Mouse (Mus musculus): ENCODE results near the gene Ddx3x. TPM values are rescaled to one million over a fixed set of nuclear protein-coding genes. Genes with fewer than 3 reads are reported as not detected.

Gene Ddx3x
- total and polyA plus RNA-seq, 2 experiments from 2014 or later: 109 to 120 TPM

DNA sequence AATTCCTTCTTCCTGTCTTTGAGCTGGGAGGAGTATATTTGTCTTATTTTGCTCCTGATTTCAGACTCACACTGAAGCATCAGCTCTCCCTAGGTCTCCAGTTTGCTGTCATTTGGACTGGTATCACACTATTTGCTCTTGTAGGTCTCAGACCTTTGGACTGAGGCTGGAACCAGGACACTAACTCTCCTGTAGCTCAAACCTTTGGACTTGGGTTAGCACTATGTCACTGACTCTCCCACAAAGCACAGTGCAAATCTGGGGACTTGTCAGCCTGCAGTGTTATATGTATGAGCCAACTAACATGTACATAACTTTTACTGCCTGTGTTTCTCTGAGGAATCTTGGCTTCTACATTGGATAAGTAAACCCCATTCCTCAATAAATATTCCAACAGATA lies 36.2 kb upstream of the Ddx3x start:
- ATAC-seq (ENCODE audit: low FRiP score) (no peak), DNase-seq (ENCODE audit: low spot score) (no peak)
- H3K9ac ChIP-seq (replicated peaks; ENCODE audit: low read length, poor library complexity, severe bottlenecking): no peak overlapping the region
- no peaks in the 10 kb centered on the region for H3K4me1 ChIP-seq (ENCODE audit: insufficient read depth, low read length)
- H3K4me2 ChIP-seq (ENCODE audit: low read depth, low read length, poor library complexity, severe bottlenecking): no peak overlapping the region
- H3K27me3 ChIP-seq (ENCODE audit: insufficient read depth, low read length): no peaks in the 10 kb centered on the region
- no peaks in the 10 kb centered on the region for H3K9me3 ChIP-seq (ENCODE audit: low read length)
- TF ChIP-seq CTCF (IDR thresholded peaks at IDR 0.05): no peak
- H3K27ac ChIP-seq (ENCODE audit: low read depth, low read length): peak overlapping the region; percentile 47; the same call in 1 of the 2 replicates
- no peak overlapping the region for H3K4me3 ChIP-seq (ENCODE audit: low read depth, low read length)
- no peaks in the 10 kb centered on the region for H3K36me3 ChIP-seq (ENCODE audit: insufficient read depth, low read length)

DNA sequence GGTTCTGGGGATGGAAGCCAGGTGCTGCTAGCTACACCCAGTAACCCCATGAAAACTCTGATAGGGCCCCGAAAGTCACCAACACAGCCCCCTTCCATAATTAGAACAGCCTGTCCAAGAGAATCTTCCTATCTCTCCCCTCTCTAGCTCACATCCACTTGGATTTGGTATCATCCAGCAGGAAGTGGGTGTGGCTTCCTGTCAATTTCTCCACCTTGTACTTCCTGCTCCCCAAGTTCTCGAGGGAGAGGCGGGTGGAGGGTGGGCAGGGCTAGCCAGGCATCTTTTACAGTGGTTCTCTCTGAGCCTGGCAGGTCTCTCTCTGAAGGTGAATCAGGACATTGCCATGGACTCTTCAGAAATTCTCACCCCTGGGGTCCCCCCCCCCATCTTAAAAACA lies 35.7 kb upstream of the Ddx3x start:
- H3K4me2 ChIP-seq (ENCODE audit: low read depth, low read length, poor library complexity, severe bottlenecking): no peak overlapping the region
- H3K4me3 ChIP-seq (ENCODE audit: low read depth, low read length): no peak overlapping the region
- no peak overlapping the region for H3K9ac ChIP-seq (replicated peaks; ENCODE audit: low read length, poor library complexity, severe bottlenecking)
- no peaks in the 10 kb centered on the region for H3K9me3 ChIP-seq (ENCODE audit: low read length)
- H3K36me3 ChIP-seq (ENCODE audit: insufficient read depth, low read length): no peaks in the 10 kb centered on the region
- no peaks in the 10 kb centered on the region for H3K4me1 ChIP-seq (ENCODE audit: insufficient read depth, low read length)
- ATAC-seq (ENCODE audit: low FRiP score): no peak
- H3K27me3 ChIP-seq (ENCODE audit: insufficient read depth, low read length): no peaks in the 10 kb centered on the region
- no peak for TF ChIP-seq CTCF (IDR thresholded peaks at IDR 0.05)
- no peak overlapping the region for H3K27ac ChIP-seq (ENCODE audit: low read depth, low read length)
- DNase-seq (ENCODE audit: low spot score): peak; percentile 1
- WGBS: 69% methylated on average over 3 of the region's 3 CpGs

DNA sequence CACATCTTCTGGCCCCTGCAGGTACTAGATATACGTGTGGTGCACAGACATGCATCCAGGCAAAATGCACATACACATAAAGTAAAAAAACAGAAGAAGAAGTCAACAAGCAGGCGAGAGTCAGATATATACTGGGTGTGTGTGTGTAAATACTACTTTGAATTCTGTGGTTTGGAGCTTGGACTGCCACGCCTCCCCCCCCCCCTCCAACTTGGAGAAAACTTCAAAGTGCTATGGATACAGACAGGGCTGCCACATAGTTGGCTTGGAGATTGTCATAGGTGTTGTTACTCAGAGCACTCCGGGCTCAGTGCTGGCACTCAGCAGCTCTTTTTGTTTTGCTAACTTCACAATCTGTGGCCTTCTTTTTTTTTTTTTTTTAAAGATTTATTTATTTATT lies 29.1 kb upstream of the Ddx3x start:
- no peak for TF ChIP-seq CTCF (IDR thresholded peaks at IDR 0.05)
- ATAC-seq (ENCODE audit: low FRiP score) (no peak), DNase-seq (ENCODE audit: low spot score) (no peak)
- H3K36me3 ChIP-seq (ENCODE audit: insufficient read depth, low read length): no peaks in the 10 kb centered on the region
- H3K9ac ChIP-seq (replicated peaks; ENCODE audit: low read length, poor library complexity, severe bottlenecking): no peak overlapping the region
- H3K9me3 ChIP-seq (ENCODE audit: low read length): no peaks in the 10 kb centered on the region
- no peak overlapping the region for H3K4me3 ChIP-seq (ENCODE audit: low read depth, low read length)
- no peaks in the 10 kb centered on the region for H3K27me3 ChIP-seq (ENCODE audit: insufficient read depth, low read length)
- H3K4me1 ChIP-seq (ENCODE audit: insufficient read depth, low read length): no peaks in the 10 kb centered on the region
- no peak overlapping the region for H3K4me2 ChIP-seq (ENCODE audit: low read depth, low read length, poor library complexity, severe bottlenecking)
- no peak overlapping the region for H3K27ac ChIP-seq (ENCODE audit: low read depth, low read length)
- 80% methylated on average over 4 of the region's 4 CpGs for WGBS

DNA sequence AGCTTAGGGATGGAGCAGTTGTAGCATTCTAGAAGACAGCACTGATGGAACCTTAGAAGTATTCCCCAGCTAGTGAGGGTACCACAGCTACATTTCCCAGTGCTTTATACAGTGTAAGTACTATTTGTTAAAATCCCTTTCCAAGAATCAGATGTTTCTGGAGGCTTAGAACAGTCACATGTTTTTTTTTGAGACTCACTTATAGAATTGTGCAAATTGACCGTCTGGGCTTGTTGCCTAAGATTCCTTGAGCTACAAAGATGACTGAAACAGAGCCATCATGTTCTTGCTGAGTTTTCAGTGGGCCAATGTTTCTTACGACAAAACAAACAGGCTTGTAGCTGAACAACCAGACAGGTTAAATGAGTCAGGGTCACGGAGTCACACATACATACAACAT lies 26.5 kb upstream of the Ddx3x start:
- Histone ChIP-seq H3K36me3 (ENCODE audit: insufficient read depth, low read length) (no peaks in the 10 kb centered on the region), H3K27me3 (ENCODE audit: insufficient read depth, low read length) (no peaks in the 10 kb centered on the region), H3K4me2 (ENCODE audit: low read depth, low read length, poor library complexity, severe bottlenecking) (no peak overlapping the region), H3K4me3 (ENCODE audit: low read depth, low read length) (no peak overlapping the region), H3K9me3 (ENCODE audit: low read length) (no peaks in the 10 kb centered on the region), H3K4me1 (ENCODE audit: insufficient read depth, low read length) (no peaks in the 10 kb centered on the region), H3K27ac (ENCODE audit: low read depth, low read length) (no peak overlapping the region), H3K9ac (replicated peaks; ENCODE audit: low read length, poor library complexity, severe bottlenecking) (no peak overlapping the region)
- DNase-seq (ENCODE audit: low spot score): no peak
- TF ChIP-seq CTCF (IDR thresholded peaks at IDR 0.05): no peak
- 88% methylated on average over 3 of the region's 3 CpGs for WGBS
- ATAC-seq (ENCODE audit: low FRiP score): no peak

DNA sequence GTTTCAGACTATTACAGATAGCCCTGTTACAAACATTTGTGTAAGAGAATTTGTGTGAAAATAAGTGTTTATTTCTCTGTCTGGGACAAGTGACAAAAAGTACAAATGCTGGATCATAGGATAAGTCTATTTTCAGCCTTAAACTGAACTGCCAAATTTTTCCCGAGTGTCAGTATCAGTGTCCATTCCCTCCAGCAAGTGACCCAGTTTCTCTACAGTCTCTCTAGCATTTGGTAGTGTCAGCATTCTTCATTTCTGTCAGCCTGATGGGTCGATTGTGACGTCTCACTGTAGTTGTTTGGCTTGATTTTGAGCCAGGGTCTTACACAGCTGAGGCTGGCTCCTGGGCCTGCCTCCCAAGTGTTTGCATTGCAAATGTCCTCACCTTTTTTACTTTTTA lies 17.4 kb upstream of the Ddx3x start:
- Histone ChIP-seq H3K9me3 (ENCODE audit: low read length) (no peaks in the 10 kb centered on the region), H3K27ac (ENCODE audit: low read depth, low read length) (no peak overlapping the region), H3K27me3 (ENCODE audit: insufficient read depth, low read length) (no peaks in the 10 kb centered on the region), H3K36me3 (ENCODE audit: insufficient read depth, low read length) (no peaks in the 10 kb centered on the region), H3K4me1 (ENCODE audit: insufficient read depth, low read length) (no peaks in the 10 kb centered on the region), H3K9ac (replicated peaks; ENCODE audit: low read length, poor library complexity, severe bottlenecking) (no peak overlapping the region), H3K4me2 (ENCODE audit: low read depth, low read length, poor library complexity, severe bottlenecking) (no peak overlapping the region), H3K4me3 (ENCODE audit: low read depth, low read length) (no peak overlapping the region)
- 61% methylated on average over 3 of the region's 3 CpGs for WGBS
- no peak for DNase-seq (ENCODE audit: low spot score)
- no peak for ATAC-seq (ENCODE audit: low FRiP score)
- TF ChIP-seq CTCF (IDR thresholded peaks at IDR 0.05): no peak

DNA sequence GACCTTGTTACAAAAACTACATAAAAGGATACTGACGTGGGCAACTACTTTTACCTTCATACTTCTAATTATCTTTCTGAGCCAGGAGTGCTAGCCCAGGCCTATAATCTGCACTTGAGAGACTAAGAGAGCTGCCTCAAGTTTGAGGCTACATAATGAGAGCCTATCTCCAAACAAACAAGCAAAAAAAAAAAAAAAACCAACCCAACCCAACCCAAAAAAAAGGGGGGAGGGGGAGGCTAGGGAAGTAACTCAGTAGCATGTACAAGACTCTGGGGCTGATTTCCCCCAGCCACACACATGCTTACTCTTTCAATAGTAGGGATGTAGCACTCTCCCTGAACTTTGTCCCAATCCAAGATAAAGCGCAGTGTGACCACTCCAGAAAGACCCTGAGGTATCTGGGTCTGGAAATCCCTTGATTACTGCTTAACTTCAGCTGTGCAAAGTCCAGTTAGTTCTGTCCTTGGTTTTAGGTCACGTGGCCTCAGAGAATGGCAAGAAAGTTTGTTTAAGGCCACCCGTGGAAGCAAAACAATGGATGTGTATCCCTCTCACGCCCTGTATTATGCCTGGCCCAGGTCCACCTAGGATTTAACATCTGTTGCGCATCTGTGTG lies 5.1 kb upstream of the Ddx3x start:
- Histone ChIP-seq H3K9ac (replicated peaks; ENCODE audit: low read length, poor library complexity, severe bottlenecking) (no peak overlapping the region), H3K27me3 (ENCODE audit: insufficient read depth, low read length) (no peaks in the 10 kb centered on the region), H3K9me3 (ENCODE audit: low read length) (no peaks in the 10 kb centered on the region), H3K4me2 (ENCODE audit: low read depth, low read length, poor library complexity, severe bottlenecking) (no peak overlapping the region), H3K4me1 (ENCODE audit: insufficient read depth, low read length) (no peaks in the 10 kb centered on the region), H3K36me3 (ENCODE audit: insufficient read depth, low read length) (no peaks in the 10 kb centered on the region), H3K4me3 (ENCODE audit: low read depth, low read length) (no peak overlapping the region), H3K27ac (ENCODE audit: low read depth, low read length) (no peak overlapping the region)
- ATAC-seq (ENCODE audit: low FRiP score) (no peak), DNase-seq (ENCODE audit: low spot score) (no peak)
- TF ChIP-seq CTCF (IDR thresholded peaks at IDR 0.05): no peak
- WGBS: 74% methylated on average over 6 of the region's 6 CpGs

All from midbrain, postnatal 0 days (tissue).